Mouse (Mus musculus) regulatory T cell (primary cell): ENCODE data around the gene Ola1.

Experiments used
- in situ Hi-C: fragments of 300-600 bp; cut with MboI, MseI; formaldehyde crosslinking; loops from one replicate; pipeline ENCODE4 v1.15.1; 2025; ENCODE audit warnings: high pct_unique_total_duplicates

Ola1 gene

GRCm38 (mm10) chr2:73150526-73150925, 68.2 kb downstream of the Ola1 start:
- in situ Hi-C loops, result no loop called here

GRCm38 (mm10) chr2:73146111-73146510, 72.6 kb downstream of the Ola1 start:
- in situ Hi-C loops, result no loop called here

GRCm38 (mm10) chr2:73143732-73144131, 75.0 kb downstream of the Ola1 start:
- in situ Hi-C loops, result no loop called here

- in situ Hi-C loops, result no loop called here
Observed at GRCm38 (mm10) chr2:73142832-73143470, 75.8 kb downstream of the Ola1 start.

- in situ Hi-C loops, result loop anchor here (10.0 kb wide), 1 partner anchor 1952 kb away; no protein-coding TSS in a partner anchor
Observed at GRCm38 (mm10) chr2:73132897-73133296, 85.8 kb downstream of the Ola1 start.

- in situ Hi-C loops, result no loop called here
Observed at GRCm38 (mm10) chr2:73127686-73128085, 91.0 kb downstream of the Ola1 start.

GRCm38 (mm10) chr2:73118781-73119180, 99.9 kb downstream of the Ola1 start:
- in situ Hi-C loops, result no loop called here

GRCm38 (mm10) chr2:73107089-73107488, 111.6 kb downstream of the Ola1 start:
- in situ Hi-C loops, result loop anchor here (5.0 kb wide), 1 partner anchor 85 kb away; no protein-coding TSS in a partner anchor

GRCm38 (mm10) chr2:73096491-73096890, 122.2 kb downstream of the Ola1 start:
- in situ Hi-C loops, result no loop called here

- in situ Hi-C loops, result no loop called here
Observed at GRCm38 (mm10) chr2:73095300-73095699, 123.4 kb downstream of the Ola1 start.

- in situ Hi-C loops, result no loop called here
Observed at GRCm38 (mm10) chr2:73093032-73093431, 125.7 kb downstream of the Ola1 start.

GRCm38 (mm10) chr2:73091302-73091701, 127.4 kb downstream of the Ola1 start:
- in situ Hi-C loops, result no loop called here

- in situ Hi-C loops, result no loop called here
Observed at GRCm38 (mm10) chr2:73087641-73088040, 131.1 kb downstream of the Ola1 start.

- in situ Hi-C loops, result no loop called here
Observed at GRCm38 (mm10) chr2:73085669-73086304, 132.9 kb downstream of the Ola1 start.

- in situ Hi-C loops, result no loop called here
Observed at GRCm38 (mm10) chr2:73082476-73082875, 136.2 kb downstream of the Ola1 start.

GRCm38 (mm10) chr2:73081861-73082260, 136.9 kb downstream of the Ola1 start:
- in situ Hi-C loops, result no loop called here

- in situ Hi-C loops, result no loop called here
Observed at GRCm38 (mm10) chr2:73080084-73080483, 138.6 kb downstream of the Ola1 start.

GRCm38 (mm10) chr2:73079311-73079710, 139.4 kb downstream of the Ola1 start:
- in situ Hi-C loops, result no loop called here

- in situ Hi-C loops, result no loop called here
Observed at GRCm38 (mm10) chr2:73073811-73074472, 144.8 kb downstream of the Ola1 start.

- in situ Hi-C loops, result no loop called here
Observed at GRCm38 (mm10) chr2:73071201-73071600, 147.5 kb downstream of the Ola1 start.

GRCm38 (mm10) chr2:73070449-73071076, 148.2 kb downstream of the Ola1 start:
- in situ Hi-C loops, result no loop called here

- in situ Hi-C loops, result no loop called here
Observed at GRCm38 (mm10) chr2:73069223-73069825, 149.4 kb downstream of the Ola1 start.
